Mouse (Mus musculus) E14TG2a.4 (cell line): ENCODE results near the gene Sh2d3c.

Experiments used
- CTCF ChIP-seq: conservative IDR thresholded peaks from 2 replicates; pipeline ENCODE4 v1.5.1; 2014; ENCODE audit warnings: low read length
- POU5F1 ChIP-seq: IDR thresholded peaks from 2 replicates; pipeline ENCODE4 v1.6.1; 2014; ENCODE audit warnings: low read length, borderline replicate concordance

GRCm38 (mm10) chr2:32720053-32720452 lies 802 bp upstream of the Sh2d3c start:
- no peak for TF ChIP-seq CTCF
- TF ChIP-seq POU5F1: no peak
